Mouse (Mus musculus) lung, postnatal 0 days (tissue): Measurements from ENCODE around the gene Lhfpl4. TPM values are rescaled to one million over a fixed set of nuclear protein-coding genes. Genes with fewer than 3 reads are reported as not detected.

ENCODE experiments used
- ATAC-seq: fragments of 200-750 bp; cut with Nextera tagmentation; 2 replicates; pipeline ENCODE4 v1.8.0; 2017; ENCODE audit warnings: moderate library complexity
- DNase-seq: peaks from one replicate; pipeline ENCODE4 v3.0.0-alpha.2; 2016; ENCODE audit warnings: low spot score
- H3K27ac ChIP-seq: fragments of 300-500 bp; sonication (generic); 2 replicates; pipeline ENCODE4 v1.5.1; 2014; ENCODE audit warnings: antibody characterized with exemption, mild to moderate bottlenecking, low read length, mixed read lengths
- H3K27me3 ChIP-seq: fragments of 300-500 bp; sonication (generic); replicated peaks from 2 replicates; pipeline ENCODE4 v1.6.1; 2014; ENCODE audit warnings: low read length, mixed read lengths; ENCODE audit not compliant: insufficient read depth
- H3K36me3 ChIP-seq: fragments of 300-500 bp; sonication (generic); 2 replicates; pipeline ENCODE4 v1.6.1; 2014; ENCODE audit warnings: low read length, mixed read lengths; ENCODE audit not compliant: insufficient read depth
- H3K4me1 ChIP-seq: fragments of 300-500 bp; sonication (generic); 2 replicates; pipeline ENCODE4 v1.6.1; 2014; ENCODE audit warnings: antibody characterized with exemption, low read depth, low read length, mixed read lengths; ENCODE audit not compliant: insufficient read depth
- H3K4me2 ChIP-seq: fragments of 300-500 bp; sonication (generic); replicated peaks from 2 replicates; pipeline ENCODE4 v1.6.1; 2014; ENCODE audit warnings: low read depth, mild to moderate bottlenecking, low read length, moderate library complexity, mixed read lengths
- H3K4me3 ChIP-seq: fragments of 300-500 bp; sonication (generic); 2 replicates; pipeline ENCODE4 v1.5.1; 2014; ENCODE audit warnings: low read depth, low read length
- H3K9ac ChIP-seq: fragments of 300-500 bp; sonication (generic); replicated peaks from 2 replicates; pipeline ENCODE4 v1.6.1; 2014; ENCODE audit warnings: low read depth, mild to moderate bottlenecking
- H3K9me3 ChIP-seq: fragments of 300-500 bp; sonication (generic); 2 replicates; pipeline ENCODE4 v1.6.1; 2016; ENCODE audit warnings: low read length, mixed read lengths
- CTCF ChIP-seq: IDR thresholded peaks from 2 replicates; pipeline ENCODE4 v1.5.1; 2016; ENCODE audit warnings: antibody characterized with exemption, mild to moderate bottlenecking
- EP300 ChIP-seq: IDR thresholded peaks from 2 replicates; pipeline ENCODE4 v1.6.1; 2016; ENCODE audit warnings: antibody characterized with exemption, mild to moderate bottlenecking, control low read depth
- WGBS: fragments of 180-500 bp; shearing (Covaris S2); extraction: QIAGEN DNeasy Blood & Tissue Kit; methylation state at CpG from one replicate; pipeline ENCODE4 v1.1.7; 2014; 5-methylcytosine and 5-hydroxymethylcytosine counted together
- polyA plus RNA-seq: library from polyadenylated mRNA; unstranded; fragments of >200 nt; fragmentation: Nextera tagmentation; extraction: Ambion mirVana; gene quantifications from 2 replicates; pipeline ENCODE4 v1.2.1, GENCODE M21; 2015

Gene Lhfpl4
- polyA plus RNA-seq, 1 experiment from 2014 or later: 0.25 TPM

DNA sequence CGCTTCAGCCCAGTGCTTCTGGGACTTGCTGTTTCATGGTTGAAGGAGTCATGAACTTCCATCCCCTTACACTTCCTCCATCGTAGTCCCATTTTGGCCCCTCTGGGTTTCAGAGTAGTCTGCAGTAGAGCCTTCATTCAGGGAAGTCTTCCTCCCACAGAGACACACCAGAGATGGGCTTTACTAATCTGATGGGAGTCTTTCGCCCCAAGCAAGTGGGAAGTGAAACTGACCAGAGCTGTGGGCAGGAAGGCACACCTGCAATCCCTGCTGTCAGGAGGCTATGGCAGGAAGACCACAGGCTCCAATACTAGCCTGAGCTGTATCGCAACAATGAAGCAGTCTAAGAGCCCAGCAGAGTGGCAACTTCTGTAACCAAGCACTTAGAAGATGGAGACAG, 30.6 kb upstream of the Lhfpl4 start:
- Histone ChIP-seq H3K27me3 (no peaks in the 10 kb centered on the region), H3K27ac (no peak overlapping the region), H3K9ac (no peak overlapping the region), H3K4me1 (no peaks in the 10 kb centered on the region), H3K4me2 (no peak overlapping the region), H3K36me3 (no peaks in the 10 kb centered on the region), H3K9me3 (no peaks in the 10 kb centered on the region), H3K4me3 (no peak overlapping the region)
- ATAC-seq (no peak), DNase-seq (no peak)
- TF ChIP-seq EP300 (no peak), CTCF (no peak)
- WGBS: 61% methylated on average over 4 of the region's 4 CpGs

DNA sequence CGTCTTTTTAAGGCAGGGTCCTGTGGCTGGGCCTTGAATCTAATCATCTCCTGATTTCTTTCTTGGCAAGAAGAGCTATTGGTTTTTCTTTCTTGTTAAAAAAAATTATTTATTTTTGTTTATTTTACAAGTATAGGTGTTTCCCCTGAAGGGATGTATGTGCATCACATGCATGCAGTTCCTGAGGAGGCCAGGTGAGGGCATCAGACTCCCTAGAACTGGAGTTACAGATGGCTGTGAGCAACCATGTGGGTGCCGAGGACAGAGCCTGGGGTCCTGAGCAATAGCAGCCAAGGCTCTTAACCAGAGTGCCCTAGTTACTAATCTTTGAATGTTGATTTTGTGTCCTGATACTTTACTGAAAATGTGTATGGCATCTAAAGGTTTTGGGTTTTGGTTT, 21.1 kb upstream of the Lhfpl4 start:
- no peak overlapping the region for H3K4me3 ChIP-seq
- no peak overlapping the region for H3K4me2 ChIP-seq
- no peak for ATAC-seq
- H3K27me3 ChIP-seq: no peaks in the 10 kb centered on the region
- H3K36me3 ChIP-seq: no peaks in the 10 kb centered on the region
- TF ChIP-seq CTCF: peak; percentile 13; the same call in 1 of the 2 replicates
- no peak for TF ChIP-seq EP300
- H3K4me1 ChIP-seq: no peaks in the 10 kb centered on the region
- H3K27ac ChIP-seq: no peak overlapping the region
- H3K9ac ChIP-seq: no peak overlapping the region
- 58% methylated on average over 2 of the region's 2 CpGs for WGBS
- H3K9me3 ChIP-seq: no peaks in the 10 kb centered on the region; the same call in 1 of the 2 replicates
- no peak for DNase-seq

DNA sequence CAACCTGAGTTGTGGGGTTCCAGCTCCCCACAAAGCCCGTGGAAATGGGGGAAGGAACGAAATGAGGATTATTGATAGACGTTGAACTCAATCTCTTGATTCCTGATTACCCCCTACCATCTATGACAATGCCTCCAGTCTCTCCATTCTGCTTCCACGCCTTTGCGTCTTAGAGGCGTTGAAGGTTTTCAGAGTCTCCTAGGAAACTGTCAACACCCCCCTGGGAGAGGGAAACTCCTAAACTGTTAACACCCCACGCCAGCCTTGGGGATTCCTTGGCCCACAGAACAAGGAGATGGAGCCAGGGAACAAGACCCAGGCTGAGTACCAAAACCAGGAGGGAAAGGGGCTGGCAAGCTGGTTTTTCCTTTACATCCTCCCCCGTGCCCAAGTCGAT, 410 bp upstream of the Lhfpl4 start:
- ATAC-seq (no peak), DNase-seq (no peak)
- Histone ChIP-seq H3K27ac (no peak overlapping the region), H3K36me3 (no peaks in the 10 kb centered on the region), H3K27me3 (peaks cover 23% of the 10 kb centered on the region), H3K4me3 (0 out of 2 replicates have a peak overlapping the region, but pooled peaks have one; percentile 34), H3K4me1 (no peaks in the 10 kb centered on the region), H3K9ac (no peak overlapping the region), H3K9me3 (no peaks in the 10 kb centered on the region), H3K4me2 (peak overlapping the region; percentile 59; the same call in 1 of the 2 replicates)
- WGBS: 15% methylated on average over 9 of the region's 9 CpGs
- TF ChIP-seq CTCF (no peak), EP300 (no peak)

DNA sequence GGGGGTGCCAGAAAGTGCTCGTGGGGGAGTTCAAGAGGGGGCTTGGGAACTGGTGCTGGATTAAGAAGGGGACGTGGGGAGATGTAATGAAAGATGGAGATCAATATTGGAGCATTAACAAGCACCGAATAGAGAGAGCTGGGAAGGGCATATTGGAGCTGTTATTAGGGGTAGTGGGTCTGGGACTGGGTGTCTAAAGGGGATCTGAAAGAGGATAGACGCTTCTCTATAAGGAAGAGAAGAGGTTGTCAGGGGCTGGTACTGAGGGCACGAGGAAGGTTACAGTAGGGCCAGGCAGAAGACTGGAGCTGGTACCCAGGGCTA, 705 bp downstream of the Lhfpl4 start:
- ATAC-seq: no peak
- peak overlapping the region; percentile 59; the same call in 1 of the 2 replicates for H3K4me2 ChIP-seq
- H3K9ac ChIP-seq: no peak overlapping the region
- TF ChIP-seq CTCF: no peak
- TF ChIP-seq EP300: no peak
- DNase-seq: no peak
- 12% methylated on average over 5 of the region's 5 CpGs for WGBS
- H3K36me3 ChIP-seq: no peaks in the 10 kb centered on the region
- H3K27me3 ChIP-seq: peaks cover 23% of the 10 kb centered on the region
- H3K4me3 ChIP-seq: peak overlapping the region; percentile 34; the same call in 1 of the 2 replicates
- H3K27ac ChIP-seq: no peak overlapping the region
- no peaks in the 10 kb centered on the region for H3K4me1 ChIP-seq
- H3K9me3 ChIP-seq: no peaks in the 10 kb centered on the region

DNA sequence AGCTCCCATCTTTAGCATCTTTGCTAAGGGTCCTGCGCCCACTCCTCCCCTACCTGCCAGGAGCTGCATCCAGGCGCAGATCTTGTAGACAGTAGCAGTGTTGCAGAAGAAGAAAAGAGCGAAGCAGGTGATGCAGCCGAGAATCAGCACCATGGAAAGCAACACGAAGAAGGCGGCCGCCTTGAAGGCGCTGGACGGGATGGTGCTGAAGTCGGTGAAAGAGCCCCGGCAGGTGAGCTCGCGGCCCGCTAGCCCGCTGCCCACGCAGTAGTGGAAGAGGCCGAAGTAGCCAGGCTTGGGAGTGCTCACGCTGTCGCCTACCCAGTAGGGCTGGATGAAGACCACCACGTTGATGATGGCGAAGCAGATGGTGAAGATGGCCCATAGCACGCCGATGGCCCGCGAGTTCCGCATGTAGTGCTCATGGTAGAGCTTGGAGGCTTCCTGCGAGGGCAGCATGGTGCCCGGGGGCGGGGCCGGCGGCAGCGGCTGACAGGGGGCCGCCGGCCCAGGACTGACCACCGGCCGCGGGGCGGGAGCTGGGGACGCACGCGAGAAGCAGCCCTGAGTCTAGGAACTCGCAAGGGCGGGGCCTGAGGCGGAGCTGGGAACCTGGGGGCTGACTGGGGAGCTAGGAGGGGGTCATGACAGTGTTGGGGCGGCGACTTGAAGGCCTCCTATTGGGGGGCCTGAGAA, 1.3 kb downstream of the Lhfpl4 start:
- Histone ChIP-seq H3K36me3 (no peaks in the 10 kb centered on the region), H3K27me3 (peaks cover 23% of the 10 kb centered on the region), H3K27ac (no peak overlapping the region), H3K4me3 (no peak overlapping the region), H3K4me2 (0 out of 2 replicates have a peak overlapping the region, but pooled peaks have one; percentile 1), H3K9ac (no peak overlapping the region), H3K9me3 (no peaks in the 10 kb centered on the region), H3K4me1 (no peaks in the 10 kb centered on the region)
- no peak for TF ChIP-seq CTCF
- TF ChIP-seq EP300: no peak
- peak; percentile 61 for DNase-seq
- ATAC-seq: peak; percentile 54
- WGBS: 3% methylated on average over 41 of the region's 46 CpGs

DNA sequence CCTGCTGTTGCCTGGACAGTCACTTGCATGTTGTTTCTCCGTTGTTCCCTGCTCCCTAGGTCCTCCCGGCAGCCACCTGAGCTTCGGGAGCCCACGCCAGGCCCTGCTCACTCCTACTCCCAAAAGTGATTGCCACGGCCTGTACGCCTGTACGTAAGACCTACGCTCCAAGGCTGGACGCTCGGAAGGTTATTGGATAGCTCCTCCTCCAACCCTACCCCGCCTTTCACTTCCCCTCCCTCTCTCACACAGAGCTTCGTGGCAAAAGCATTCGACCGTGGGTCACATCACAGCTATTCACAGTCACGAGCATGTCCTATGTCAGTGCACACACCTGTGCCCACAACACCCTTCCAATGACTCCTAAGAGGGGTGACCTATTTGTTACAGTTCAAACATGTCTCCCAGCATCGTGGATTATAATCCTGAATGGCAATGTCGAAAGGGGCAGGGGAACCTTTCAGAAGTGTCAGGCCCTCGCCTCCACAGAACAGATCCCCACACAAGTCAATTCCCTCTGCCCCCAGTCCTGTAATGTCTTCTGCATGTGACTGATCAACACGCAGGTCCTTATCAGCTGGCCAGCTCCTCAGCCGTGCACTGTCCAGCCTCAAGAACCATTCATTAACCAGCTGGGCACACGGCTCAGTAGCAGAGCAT, 10.2 kb downstream of the Lhfpl4 start:
- DNase-seq (no peak), ATAC-seq (no peak)
- no peak overlapping the region for H3K4me3 ChIP-seq
- 64% methylated on average over 21 of the region's 21 CpGs for WGBS
- H3K4me1 ChIP-seq: no peaks in the 10 kb centered on the region
- H3K36me3 ChIP-seq: no peaks in the 10 kb centered on the region
- TF ChIP-seq EP300 (no peak), CTCF (no peak)
- H3K4me2 ChIP-seq: no peak overlapping the region
- H3K27ac ChIP-seq: no peak overlapping the region
- no peaks in the 10 kb centered on the region for H3K9me3 ChIP-seq
- H3K27me3 ChIP-seq: no peaks in the 10 kb centered on the region
- no peak overlapping the region for H3K9ac ChIP-seq
